Mouse (Mus musculus) olfactory bulb, adult 2 months (tissue): Measurements from ENCODE around the gene Klk5.

Experiments
- CTCF ChIP-seq: fragments of 200-500 bp; IDR thresholded peaks from 2 replicates; pipeline ENCODE4 v1.5.1; 2012; ENCODE audit warnings: low read depth, mild to moderate bottlenecking, low read length, moderate library complexity; ENCODE audit not compliant: insufficient read depth
- POLR2A ChIP-seq: fragments of 200-500 bp; IDR thresholded peaks from 2 replicates; pipeline ENCODE4 v1.6.1; 2012; ENCODE audit warnings: mild to moderate bottlenecking, low read depth, low read length, moderate library complexity; ENCODE audit not compliant: insufficient read depth

GRCm38 (mm10) chr7:43796355-43796754 is 45.4 kb upstream of the Klk5 start:
- TF ChIP-seq CTCF (no peak), POLR2A (no peak)
